Mouse (Mus musculus): ENCODE measurements at regions not wholly inside any gene's neighbourhood (a gene's known extent, or its start where the extent isn't known, plus 50 kb on each side); places are given as distances from the start of the nearest gene placed in this dataset.

DNA sequence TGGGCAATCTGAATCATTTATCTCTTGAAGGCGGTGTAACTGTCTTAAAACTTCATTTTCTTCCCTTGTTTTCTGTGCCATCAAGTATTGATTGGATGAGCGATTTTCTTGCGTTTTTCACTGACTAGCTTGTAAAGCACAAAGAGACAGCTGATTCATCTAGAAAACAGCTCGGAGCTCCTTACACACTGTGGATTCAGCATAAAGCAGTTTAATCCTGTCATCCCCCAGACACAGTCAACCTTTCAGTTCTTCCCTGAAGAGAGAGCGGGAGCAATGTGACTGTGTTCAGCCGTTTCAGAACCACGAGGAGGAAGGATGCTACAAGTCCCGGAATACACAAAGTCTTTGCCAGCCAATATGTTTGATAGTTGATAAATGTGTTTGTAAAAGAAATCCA, 66.8 kb downstream of the Dact1 start:
- no peak for TF ChIP-seq CTCF (conservative IDR thresholded peaks at IDR 0.05; ENCODE audit: low read length)
- no peak for TF ChIP-seq POU5F1 (IDR thresholded peaks at IDR 0.05; ENCODE audit: borderline replicate concordance, low read length)
- no peak for TF ChIP-seq NANOG (IDR thresholded peaks at IDR 0.05; ENCODE audit: borderline replicate concordance, low read length)
